Mouse (Mus musculus) lung, adult 2 months (tissue): ENCODE data around the gene Cwc25.

ENCODE experiments used
- CTCF ChIP-seq: fragments of 200-500 bp; IDR thresholded peaks from 2 replicates; pipeline ENCODE4 v1.5.1; 2011; ENCODE audit warnings: mild to moderate bottlenecking, low read length, control low read depth; ENCODE audit not compliant: insufficient read depth
- POLR2A ChIP-seq: fragments of 200-500 bp; IDR thresholded peaks from 2 replicates; pipeline ENCODE4 v1.6.1; 2011; ENCODE audit warnings: low read depth, mild to moderate bottlenecking, control low read depth, low read length, borderline replicate concordance; ENCODE audit errors: extremely low read depth

DNA sequence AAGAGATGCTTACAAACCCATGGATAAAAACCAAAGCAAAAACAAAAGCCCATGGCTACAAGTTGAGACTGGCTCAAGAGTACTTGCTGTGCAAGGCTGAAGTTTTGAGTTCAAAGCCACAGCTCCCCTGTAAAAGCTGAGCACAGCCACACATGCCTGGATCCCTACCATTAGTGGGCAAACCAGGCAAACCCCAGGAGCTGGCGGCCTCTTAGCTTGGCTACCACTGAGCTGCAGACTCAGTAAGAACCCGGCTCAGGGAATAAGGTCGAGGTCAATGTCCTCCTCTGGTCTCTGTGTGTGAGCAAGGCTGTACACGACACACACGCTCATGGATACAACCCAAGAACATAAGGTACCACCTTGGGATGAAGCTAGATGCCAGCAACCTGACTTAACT is 17.9 kb downstream of the Cwc25 start:
- TF ChIP-seq POLR2A (no peak), CTCF (no peak)
